Mouse (Mus musculus) heart, embryonic 13.5 days (tissue): ENCODE measurements at regions not wholly inside any gene's neighbourhood (a gene's known extent, or its start where the extent isn't known, plus 50 kb on each side); places are given as distances from the start of the nearest gene placed in this dataset.

ENCODE experiments used
- ATAC-seq: fragments of 200-750 bp; cut with Nextera tagmentation; 2 replicates; pipeline ENCODE4 v1.8.0; 2017; ENCODE audit warnings: moderate TSS enrichment; ENCODE audit not compliant: insufficient number of reproducible peaks, low FRiP score, low TSS enrichment; ENCODE audit errors: extremely low read depth
- H3K27ac ChIP-seq: fragments of 300-500 bp; sonication (generic); replicated peaks from 2 replicates; pipeline ENCODE4 v1.5.1; 2015; ENCODE audit warnings: moderate library complexity, mild to moderate bottlenecking, inconsistent platforms
- H3K27me3 ChIP-seq: fragments of 300-500 bp; sonication (generic); replicated peaks from 2 replicates; pipeline ENCODE4 v1.6.1; 2015; ENCODE audit warnings: mild to moderate bottlenecking, inconsistent platforms
- H3K36me3 ChIP-seq: fragments of 300-500 bp; sonication (generic); 2 replicates; pipeline ENCODE4 v1.6.1; 2015; ENCODE audit warnings: mild to moderate bottlenecking, inconsistent platforms
- H3K4me1 ChIP-seq: fragments of 300-500 bp; sonication (generic); 2 replicates; pipeline ENCODE4 v1.6.1; 2015; ENCODE audit warnings: inconsistent platforms
- H3K4me2 ChIP-seq: fragments of 300-500 bp; sonication (generic); 2 replicates; pipeline ENCODE4 v1.6.1; 2015; ENCODE audit warnings: inconsistent platforms, mild to moderate bottlenecking, moderate library complexity
- H3K4me3 ChIP-seq: fragments of 300-500 bp; sonication (generic); 2 replicates; pipeline ENCODE4 v1.5.1; 2015; ENCODE audit warnings: moderate library complexity, mild to moderate bottlenecking, inconsistent platforms
- H3K9ac ChIP-seq: fragments of 300-500 bp; sonication (generic); 2 replicates; pipeline ENCODE4 v1.6.1; 2015; ENCODE audit warnings: inconsistent platforms, mild to moderate bottlenecking, moderate library complexity
- H3K9me3 ChIP-seq: fragments of 300-500 bp; sonication (generic); 2 replicates; pipeline ENCODE4 v1.6.1; 2016; ENCODE audit warnings: inconsistent platforms
- WGBS: fragments of 180-500 bp; shearing (Covaris S2); methylation state at CpG from one replicate; pipeline ENCODE4 v1.1.7; 2015; ENCODE audit warnings: mixed read lengths; 5-methylcytosine and 5-hydroxymethylcytosine counted together

DNA sequence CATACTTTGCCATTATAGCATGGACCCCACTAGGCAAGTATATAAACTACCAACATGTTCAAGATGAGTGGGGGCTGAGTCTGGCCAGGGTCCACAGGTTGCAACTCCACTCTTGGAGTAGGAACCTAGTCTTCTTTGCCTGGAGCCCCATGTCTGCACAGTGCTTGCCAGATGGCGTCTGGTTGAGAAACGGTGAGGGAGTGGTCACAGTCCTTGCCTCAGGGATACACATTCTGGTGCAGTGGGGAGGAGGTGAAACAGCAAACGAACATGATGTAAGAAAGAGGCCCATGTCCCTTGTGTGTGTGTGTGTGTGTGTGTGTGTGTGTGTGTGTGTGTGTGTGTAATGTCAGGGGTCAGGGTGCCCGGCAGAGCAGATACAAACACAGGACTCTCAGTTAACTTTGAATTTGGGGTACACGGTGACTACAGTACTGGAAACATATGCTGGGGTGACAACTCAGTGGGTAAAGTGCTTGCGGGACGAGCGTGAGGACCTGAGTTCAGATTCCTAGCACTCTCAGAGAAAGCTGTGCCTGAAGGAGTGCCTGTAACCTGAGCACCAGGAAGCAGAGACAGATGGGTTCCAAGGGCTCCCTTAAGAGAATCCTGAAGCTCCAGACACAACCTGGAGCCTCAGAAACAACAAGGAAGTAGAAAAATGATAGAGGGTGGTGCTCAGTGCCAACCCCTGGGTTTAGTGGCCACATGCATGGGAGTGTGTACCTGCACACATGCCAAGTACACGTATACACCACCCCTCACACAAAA, 373.8 kb downstream of the Wdr11 start:
- Histone ChIP-seq H3K27me3 (no peaks in the 10 kb centered on the region), H3K4me1 (peaks cover 20% of the 10 kb centered on the region), H3K36me3 (no peaks in the 10 kb centered on the region), H3K9me3 (no peaks in the 10 kb centered on the region), H3K4me3 (no peak overlapping the region), H3K4me2 (no peak overlapping the region), H3K27ac (no peak overlapping the region), H3K9ac (no peak overlapping the region)
- WGBS, result 81% methylated on average over 9 of the region's 9 CpGs
- ATAC-seq, result no peak

DNA sequence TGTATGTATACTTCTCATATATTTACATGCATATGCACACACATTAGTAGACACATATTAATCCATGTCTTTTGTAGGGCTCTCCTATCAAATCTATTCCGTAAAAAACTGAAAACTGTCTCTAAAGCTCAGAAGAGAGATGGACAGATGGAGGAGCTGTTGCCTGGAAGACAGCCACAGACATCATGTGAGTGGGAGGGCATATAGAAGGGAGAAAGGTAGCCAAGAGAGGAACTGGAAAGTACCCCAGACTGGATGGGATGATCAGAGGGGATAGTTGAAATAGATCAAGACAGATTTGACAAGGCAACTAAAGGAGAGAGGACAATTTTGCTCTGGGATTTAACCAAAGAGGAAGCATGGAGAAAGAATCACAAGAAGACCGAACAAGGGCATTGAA, 375.1 kb downstream of the Wdr11 start:
- no peak overlapping the region for H3K4me3 ChIP-seq
- no peaks in the 10 kb centered on the region for H3K27me3 ChIP-seq
- H3K4me2 ChIP-seq, result no peak overlapping the region
- peaks cover 18% of the 10 kb centered on the region for H3K4me1 ChIP-seq
- ATAC-seq, result no peak
- no peak overlapping the region for H3K27ac ChIP-seq
- H3K9me3 ChIP-seq, result no peaks in the 10 kb centered on the region
- no peaks in the 10 kb centered on the region for H3K36me3 ChIP-seq
- 78% methylated on average over 2 of the region's 2 CpGs for WGBS
- H3K9ac ChIP-seq, result no peak overlapping the region

DNA sequence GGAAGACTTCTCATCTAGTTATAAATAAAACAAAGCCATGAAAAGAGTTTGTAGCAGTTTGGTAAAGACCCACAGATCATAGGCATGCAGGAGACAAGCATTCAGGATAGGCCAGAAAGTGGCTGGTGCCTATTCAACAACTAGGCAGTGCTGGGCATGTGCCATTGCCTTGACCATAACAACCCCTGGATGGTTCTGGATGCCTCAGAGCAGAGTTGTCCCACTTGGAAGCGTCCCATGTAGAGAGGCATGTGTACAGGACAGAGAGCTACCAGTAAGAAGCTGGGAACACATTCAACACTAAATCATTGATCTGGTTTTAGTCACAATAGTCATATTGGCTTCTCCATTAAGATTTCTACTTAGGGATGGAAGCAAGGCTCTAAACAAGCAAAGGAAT, 378.5 kb downstream of the Wdr11 start:
- no peak overlapping the region for H3K9ac ChIP-seq
- no peak overlapping the region for H3K4me2 ChIP-seq
- H3K27me3 ChIP-seq, result 0 out of 2 replicates have a peak, but pooled peaks cover 2% of the 10 kb centered on the region
- no peak for ATAC-seq
- no peaks in the 10 kb centered on the region for H3K36me3 ChIP-seq
- 85% methylated on average over 1 of the region's 1 CpGs for WGBS
- no peaks in the 10 kb centered on the region for H3K4me1 ChIP-seq
- H3K27ac ChIP-seq, result no peak overlapping the region
- H3K9me3 ChIP-seq, result no peaks in the 10 kb centered on the region
- H3K4me3 ChIP-seq, result no peak overlapping the region

DNA sequence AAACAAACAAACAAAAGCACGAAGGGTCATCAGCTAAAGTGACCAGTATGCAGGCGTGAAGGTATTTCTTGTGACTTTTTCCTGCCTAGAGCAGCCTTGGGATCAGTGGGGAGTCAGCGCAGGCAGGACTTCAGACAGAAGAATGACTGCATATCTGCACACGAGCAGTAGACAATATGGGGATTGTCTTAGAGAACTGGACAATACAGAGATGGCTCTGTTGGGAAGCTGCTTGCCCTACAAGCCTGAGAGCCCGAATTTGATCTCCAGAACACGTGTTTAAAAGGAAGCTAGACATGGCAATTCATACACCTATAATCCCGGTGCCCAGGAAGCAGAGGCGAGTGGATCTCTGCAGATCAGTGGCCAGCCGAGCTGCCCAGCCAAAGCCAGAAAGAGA, 382.5 kb downstream of the Wdr11 start:
- Histone ChIP-seq H3K36me3 (no peaks in the 10 kb centered on the region), H3K9me3 (no peaks in the 10 kb centered on the region), H3K4me1 (peaks cover 8% of the 10 kb centered on the region), H3K4me2 (no peak overlapping the region), H3K4me3 (no peak overlapping the region), H3K27ac (no peak overlapping the region), H3K9ac (no peak overlapping the region), H3K27me3 (0 out of 2 replicates have a peak, but pooled peaks cover 2% of the 10 kb centered on the region)
- WGBS, result 71% methylated on average over 9 of the region's 9 CpGs
- no peak for ATAC-seq

DNA sequence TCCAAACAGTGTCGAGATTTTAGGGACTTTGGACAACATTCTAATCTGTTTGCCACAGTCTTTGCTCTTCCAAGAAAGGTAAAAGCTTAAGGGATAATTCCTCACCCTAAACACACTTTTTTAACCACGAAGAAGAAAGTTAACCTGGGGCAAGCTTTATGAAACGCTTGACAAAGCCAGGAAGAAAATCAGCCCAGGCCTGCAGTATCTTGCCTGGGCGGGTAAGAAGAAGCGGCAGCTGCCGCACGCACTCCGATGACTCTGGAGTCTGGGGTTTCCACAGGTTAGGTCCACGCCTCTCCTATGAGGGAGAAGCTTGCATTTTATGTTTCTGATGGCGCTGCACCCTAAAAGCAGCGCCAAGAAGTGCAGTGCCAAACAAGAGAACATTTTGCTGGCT, 383.2 kb downstream of the Wdr11 start:
- H3K4me3 ChIP-seq, result no peak overlapping the region
- H3K27me3 ChIP-seq, result 0 out of 2 replicates have a peak, but pooled peaks cover 2% of the 10 kb centered on the region
- WGBS, result 77% methylated on average over 11 of the region's 11 CpGs
- H3K36me3 ChIP-seq, result no peaks in the 10 kb centered on the region
- H3K4me1 ChIP-seq, result peaks cover 8% of the 10 kb centered on the region
- H3K9ac ChIP-seq, result no peak overlapping the region
- H3K4me2 ChIP-seq, result no peak overlapping the region
- no peaks in the 10 kb centered on the region for H3K9me3 ChIP-seq
- no peak for ATAC-seq
- H3K27ac ChIP-seq, result no peak overlapping the region

DNA sequence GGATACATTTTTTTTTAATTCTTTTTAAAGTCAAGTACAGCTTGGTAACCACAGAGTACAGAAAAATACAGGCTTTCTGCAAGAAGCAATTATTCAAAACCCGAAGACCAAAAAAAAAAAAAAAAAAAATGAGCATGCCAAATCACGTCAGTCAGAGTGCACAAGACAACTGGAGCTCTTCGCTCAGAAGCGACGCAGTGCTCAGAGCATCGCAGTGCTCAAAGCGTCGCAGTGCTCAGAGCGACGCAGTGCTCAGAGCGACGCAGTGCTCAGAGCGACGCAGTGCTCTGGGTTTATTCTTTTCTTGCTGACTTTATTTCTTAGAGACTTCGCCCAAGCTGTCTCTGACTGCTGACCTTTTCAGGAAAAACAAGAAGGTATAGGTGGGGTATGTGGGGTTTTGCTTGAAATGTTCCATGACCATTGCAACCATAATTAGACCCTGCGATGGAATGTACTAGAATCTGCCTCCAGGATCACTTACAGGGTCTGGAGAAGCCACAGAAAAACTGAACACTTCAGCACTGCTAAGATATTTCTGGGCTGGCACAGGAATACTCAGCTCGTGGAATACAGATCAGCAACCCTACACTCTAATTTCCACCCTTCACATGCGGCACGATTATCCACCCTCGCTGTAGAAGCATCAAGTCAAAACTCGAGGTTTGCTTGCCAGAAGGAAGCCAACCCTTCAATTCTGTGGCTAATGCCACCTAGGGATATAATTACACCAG, 384.3 kb downstream of the Wdr11 start:
- 84% methylated on average over 21 of the region's 21 CpGs for WGBS
- H3K27ac ChIP-seq, result no peak overlapping the region
- H3K27me3 ChIP-seq, result 0 out of 2 replicates have a peak, but pooled peaks cover 2% of the 10 kb centered on the region
- H3K4me2 ChIP-seq, result no peak overlapping the region
- H3K9me3 ChIP-seq, result no peaks in the 10 kb centered on the region
- no peak overlapping the region for H3K9ac ChIP-seq
- no peaks in the 10 kb centered on the region for H3K36me3 ChIP-seq
- no peak overlapping the region for H3K4me3 ChIP-seq
- no peak for ATAC-seq
- peaks cover 8% of the 10 kb centered on the region for H3K4me1 ChIP-seq

GRCm38 (mm10) chr7:129978576-129978975, 386.9 kb downstream of the Wdr11 start:
- Histone ChIP-seq H3K4me2 (no peak overlapping the region), H3K27ac (no peak overlapping the region), H3K4me3 (no peak overlapping the region), H3K27me3 (0 out of 2 replicates have a peak, but pooled peaks cover 2% of the 10 kb centered on the region), H3K9me3 (no peaks in the 10 kb centered on the region), H3K4me1 (peaks cover 22% of the 10 kb centered on the region), H3K36me3 (no peaks in the 10 kb centered on the region), H3K9ac (no peak overlapping the region)
- WGBS, result 50% methylated on average over 5 of the region's 5 CpGs
- no peak for ATAC-seq

DNA sequence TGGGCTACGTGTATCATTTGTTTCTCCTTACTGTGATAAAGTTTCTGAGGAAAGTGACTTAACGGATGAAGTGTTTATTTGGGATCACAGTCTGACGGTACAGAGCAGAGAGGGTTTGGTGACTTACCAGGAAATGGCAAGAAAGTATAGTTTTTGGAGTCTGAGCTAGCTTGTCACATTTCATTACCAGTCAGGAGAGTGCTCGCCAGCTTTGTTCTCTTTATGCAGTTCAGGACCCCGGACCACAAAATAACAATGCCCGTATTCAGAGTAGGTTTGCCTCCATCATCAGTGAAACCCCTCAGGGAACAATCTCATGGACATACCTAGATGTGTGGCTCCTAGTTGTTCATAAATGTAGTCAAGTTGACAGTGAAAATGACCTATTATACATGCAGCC, 387.7 kb downstream of the Wdr11 start:
- WGBS, result 62% methylated on average over 6 of the region's 6 CpGs
- no peak for ATAC-seq
- no peak overlapping the region for H3K4me2 ChIP-seq

DNA sequence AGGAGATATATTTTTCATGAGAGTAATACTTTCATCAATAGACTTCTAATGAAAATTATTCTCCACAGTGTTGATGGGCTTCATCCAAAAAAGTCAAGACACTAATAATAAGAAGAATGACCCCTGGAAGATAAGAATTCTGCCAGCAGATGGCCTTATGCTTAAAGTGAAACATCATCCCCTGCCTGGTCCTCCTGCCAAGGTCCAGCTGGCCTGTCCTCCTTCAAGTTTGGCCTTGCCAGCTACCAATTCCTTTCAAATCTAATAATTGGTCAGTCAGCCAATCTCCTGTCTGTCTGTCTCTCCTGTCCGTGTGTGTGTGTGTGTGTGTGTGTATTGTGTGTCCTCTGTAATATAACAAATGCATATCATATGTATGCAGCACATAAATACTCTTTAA, 388.8 kb downstream of the Wdr11 start:
- Histone ChIP-seq H3K4me2 (no peak overlapping the region), H3K4me1 (peaks cover 40% of the 10 kb centered on the region), H3K36me3 (no peaks in the 10 kb centered on the region), H3K9ac (no peak overlapping the region), H3K4me3 (no peak overlapping the region), H3K27me3 (no peaks in the 10 kb centered on the region), H3K27ac (no peak overlapping the region), H3K9me3 (no peaks in the 10 kb centered on the region)
- 59% methylated on average over 1 of the region's 1 CpGs for WGBS
- no peak for ATAC-seq

More for the DNA sequence above, 387.7 kb downstream of the Wdr11 start:
- no peaks in the 10 kb centered on the region for H3K36me3 ChIP-seq
- peaks cover 30% of the 10 kb centered on the region for H3K4me1 ChIP-seq
- H3K27me3 ChIP-seq, result 0 out of 2 replicates have a peak, but pooled peaks cover 2% of the 10 kb centered on the region
- no peak overlapping the region for H3K4me3 ChIP-seq
- no peaks in the 10 kb centered on the region for H3K9me3 ChIP-seq
- H3K27ac ChIP-seq, result no peak overlapping the region
- H3K9ac ChIP-seq, result no peak overlapping the region

DNA sequence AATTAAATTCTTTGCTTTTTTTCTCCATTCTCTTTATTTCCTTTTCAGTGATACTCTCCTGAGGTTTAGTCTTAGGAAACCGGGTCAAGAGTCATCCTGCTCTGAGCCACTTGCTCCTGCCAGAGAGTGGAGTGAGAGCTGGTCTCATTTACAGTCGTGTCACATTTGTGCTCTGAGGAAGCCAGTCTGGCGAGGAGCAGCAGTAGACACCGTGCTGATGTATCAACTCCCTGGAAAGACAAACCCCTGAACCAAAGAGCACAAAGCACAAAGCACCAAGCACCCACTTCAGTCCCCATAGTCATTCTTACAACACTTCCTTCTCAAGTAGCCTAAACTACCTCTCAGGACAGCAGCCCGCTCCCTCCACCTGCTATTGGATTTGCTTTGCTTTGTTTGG, 390.7 kb downstream of the Wdr11 start:
- H3K9ac ChIP-seq, result no peak overlapping the region
- H3K27me3 ChIP-seq, result no peaks in the 10 kb centered on the region
- no peak for ATAC-seq
- H3K36me3 ChIP-seq, result no peaks in the 10 kb centered on the region
- no peak overlapping the region for H3K4me3 ChIP-seq
- no peak overlapping the region for H3K4me2 ChIP-seq
- H3K27ac ChIP-seq, result no peak overlapping the region
- no peaks in the 10 kb centered on the region for H3K9me3 ChIP-seq
- H3K4me1 ChIP-seq, result peaks cover 54% of the 10 kb centered on the region
- 59% methylated on average over 5 of the region's 5 CpGs for WGBS

- H3K27me3 ChIP-seq, result no peaks in the 10 kb centered on the region
- H3K4me1 ChIP-seq, result peaks cover 50% of the 10 kb centered on the region
- 60% methylated on average over 6 of the region's 6 CpGs for WGBS
- no peaks in the 10 kb centered on the region for H3K9me3 ChIP-seq
- no peak overlapping the region for H3K4me2 ChIP-seq
- H3K36me3 ChIP-seq, result no peaks in the 10 kb centered on the region
- no peak overlapping the region for H3K9ac ChIP-seq
- ATAC-seq, result no peak
- H3K4me3 ChIP-seq, result no peak overlapping the region
- H3K27ac ChIP-seq, result peak overlapping the region; percentile 36; the same call in 1 of the 2 replicates
These were observed 392.0 kb downstream of the Wdr11 start for GRCm38 (mm10) chr7:129983601-129984120.
